Comparison of ENCODE assay signal across 8 mouse cellular contexts in genomic region chr8:4212809-4213209, GRCm38 (mm10). TPM values are rescaled to one million over a fixed set of nuclear protein-coding genes. Genes with fewer than 3 reads are reported as not detected.
A peak's percentile ranks its signal among the peaks of the same experiment; 100 is the strongest.
DNase-seq lines count a peak whose midpoint lies in the region; ATAC-seq and TF ChIP-seq lines count a peak whose summit lies in the region.

No protein-coding gene starts in this region.

- under 1% methylated on average over 25 of the region's 25 CpGs for WGBS in heart, embryonic 12.5 days
- WGBS in forebrain, embryonic 15.5 days, result 1% methylated on average over 25 of the region's 25 CpGs
- WGBS in liver, adult 2 months, result under 1% methylated on average over 25 of the region's 25 CpGs
- WGBS in neural tube, embryonic 12.5 days, result 2% methylated on average over 25 of the region's 25 CpGs

- H3K36me3 ChIP-seq in heart, embryonic 12.5 days, result no peaks in the 10 kb centered on the region
- H3K36me3 ChIP-seq in ES-E14 (ENCODE audit: control insufficient read depth, insufficient read depth, low read length, poor library complexity, severe bottlenecking), result no peaks in the 10 kb centered on the region
- H3K36me3 ChIP-seq in forebrain, embryonic 15.5 days, result peaks cover 26% of the 10 kb centered on the region
- H3K36me3 ChIP-seq in liver, adult 2 months (ENCODE audit: control insufficient read depth, insufficient read depth, low read length), result no peaks in the 10 kb centered on the region
- peaks cover 33% of the 10 kb centered on the region for H3K36me3 ChIP-seq in neural tube, embryonic 12.5 days

- TF ChIP-seq CTCF in liver, adult 2 months (IDR thresholded peaks at IDR 0.05; ENCODE audit: low read depth, low read length), result no peak

- H3K27me3 ChIP-seq in heart, embryonic 12.5 days (replicated peaks), result peaks cover 77% of the 10 kb centered on the region
- no peaks in the 10 kb centered on the region for H3K27me3 ChIP-seq in forebrain, embryonic 15.5 days
- peaks cover 11% of the 10 kb centered on the region for H3K27me3 ChIP-seq in liver, adult 2 months (ENCODE audit: control insufficient read depth, insufficient read depth, low read length)
- H3K27me3 ChIP-seq in neural tube, embryonic 12.5 days (replicated peaks), result peaks cover 12% of the 10 kb centered on the region

- H3K79me2 ChIP-seq in liver, adult 2 months (ENCODE audit: control insufficient read depth, insufficient read depth, low read length), result no peaks in the 10 kb centered on the region

- in situ Hi-C loops in ES-E14 (cut with MboI; ENCODE audit: low sequenced_read_pairs in 2 of 2, unreplicated experiment in 2 of 2), result no loop called here

- peak overlapping the region; percentile 80 for H3K4me2 ChIP-seq in heart, embryonic 12.5 days
- H3K4me2 ChIP-seq in forebrain, embryonic 15.5 days (replicated peaks), result peak overlapping the region; percentile 98
- peak overlapping the region; percentile 87 for H3K4me2 ChIP-seq in neural tube, embryonic 12.5 days (replicated peaks)

- peak overlapping the region; percentile 42 for H3K4me3 ChIP-seq in heart, embryonic 12.5 days
- H3K4me3 ChIP-seq in ES-E14 (ENCODE audit: insufficient read depth in 1 of 2, low read depth in 1 of 2, low read length in 2 of 2, poor library complexity in 1 of 2, severe bottlenecking in 1 of 2), result peak overlapping the region; percentile 59 to 64
- peak overlapping the region; percentile 46 for H3K4me3 ChIP-seq in forebrain, embryonic 15.5 days
- H3K4me3 ChIP-seq in liver, adult 2 months (ENCODE audit: insufficient read depth, low read depth, low read length), result peak overlapping the region; percentile 39; the same call in 1 of the 2 replicates
- H3K4me3 ChIP-seq in neural tube, embryonic 12.5 days, result peak overlapping the region; percentile 39

- no peak for TF ChIP-seq POLR2A in liver, adult 2 months (IDR thresholded peaks at IDR 0.05; ENCODE audit: extremely low read depth, insufficient read depth, low read length)

- peaks cover 5% of the 10 kb centered on the region; the same call in 1 of the 2 replicates for H3K9me3 ChIP-seq in heart, embryonic 12.5 days (replicated peaks)
- H3K9me3 ChIP-seq in ES-E14 (ENCODE audit: control insufficient read depth, insufficient read depth, low read depth, low read length), result 0 out of 2 replicates have a peak, but pooled peaks cover 1% of the 10 kb centered on the region
- H3K9me3 ChIP-seq in forebrain, embryonic 15.5 days, result no peaks in the 10 kb centered on the region
- no peaks in the 10 kb centered on the region for H3K9me3 ChIP-seq in neural tube, embryonic 12.5 days

- DNase-seq in heart, postnatal 4 days, result no peak
- DNase-seq in ES-E14 (ENCODE audit: low read depth, low spot score), result no peak
- no peak for DNase-seq in liver, adult 2 months (ENCODE audit: extremely low read depth, low read depth, low spot score)
- DNase-seq in cerebellum, adult 18-20 months, result no peak
- no peak for DNase-seq in thymus, adult 18-20 months

- peak overlapping the region; percentile 46; the same call in 1 of the 2 replicates for H3K9ac ChIP-seq in heart, embryonic 12.5 days
- H3K9ac ChIP-seq in ES-E14 (ENCODE audit: insufficient read depth, low read depth, low read length, poor library complexity, severe bottlenecking), result no peak overlapping the region
- peak overlapping the region; percentile 53 for H3K9ac ChIP-seq in forebrain, embryonic 15.5 days (replicated peaks)
- peak overlapping the region; percentile 42 for H3K9ac ChIP-seq in liver, adult 2 months (ENCODE audit: low read depth, low read length)
- H3K9ac ChIP-seq in neural tube, embryonic 12.5 days, result peak overlapping the region; percentile 56

- ATAC-seq in heart, embryonic 12.5 days (ENCODE audit: insufficient number of reproducible peaks, low FRiP score), result peak; percentile 24
- peak; percentile 0; the same call in 1 of the 2 replicates for ATAC-seq in forebrain, embryonic 15.5 days (replicated peaks)
- no peak for ATAC-seq in neural tube, embryonic 12.5 days (ENCODE audit: low FRiP score, low read depth)

- no peak overlapping the region for H3K27ac ChIP-seq in heart, embryonic 12.5 days (ENCODE audit: poor library complexity, severe bottlenecking)
- no peak overlapping the region for H3K27ac ChIP-seq in ES-E14 (ENCODE audit: insufficient read depth, low read depth, low read length, poor library complexity, severe bottlenecking)
- H3K27ac ChIP-seq in forebrain, embryonic 15.5 days (replicated peaks), result peak overlapping the region; percentile 44
- no peak overlapping the region for H3K27ac ChIP-seq in liver, adult 2 months (replicated peaks; ENCODE audit: insufficient read depth, low read depth, low read length)
- H3K27ac ChIP-seq in neural tube, embryonic 12.5 days, result no peak overlapping the region

- H3K4me1 ChIP-seq in heart, embryonic 12.5 days (replicated peaks), result peaks cover 37% of the 10 kb centered on the region
- H3K4me1 ChIP-seq in ES-E14 (ENCODE audit: control insufficient read depth in 2 of 2, insufficient read depth in 2 of 2, low read length in 2 of 2, poor library complexity in 1 of 2), result peaks cover 2 to 17% of the 10 kb centered on the region in 2 experiments; a peak in 3 of 4 replicates
- peaks cover 40% of the 10 kb centered on the region for H3K4me1 ChIP-seq in forebrain, embryonic 15.5 days
- peaks cover 11% of the 10 kb centered on the region for H3K4me1 ChIP-seq in liver, adult 2 months (ENCODE audit: control insufficient read depth, insufficient read depth, low read length)
- peaks cover 43% of the 10 kb centered on the region for H3K4me1 ChIP-seq in neural tube, embryonic 12.5 days

TF ChIP-seq in ES-E14, 5 proteins besides CTCF, POLR2A, EP300 and RAD21:
- no peak for TF ChIP-seq CHD2 (IDR thresholded peaks at IDR 0.05; ENCODE audit: low read depth, low read length)
- no peak for TF ChIP-seq MAFK (IDR thresholded peaks at IDR 0.05; ENCODE audit: insufficient read depth, low read depth, low read length)
- no peak for TF ChIP-seq ZNF384 (IDR thresholded peaks at IDR 0.05; ENCODE audit: low read depth, low read length)
- TF ChIP-seq ZC3H11A (IDR thresholded peaks at IDR 0.05; ENCODE audit: borderline replicate concordance, low read depth, low read length), result no peak
- TF ChIP-seq HCFC1 (IDR thresholded peaks at IDR 0.05; ENCODE audit: borderline replicate concordance, insufficient read depth, low read length), result no peak

RNA-seq across cellular contexts. Expression of gene Prr36, which starts 4.5 kb away (rescaled TPM):
- 0.18 and 0.24 TPM in 2 replicates for polyA plus RNA-seq in heart, embryonic 12.5 days (2016; fragmentation: Nextera tagmentation; extraction: Ambion mirVana)
- under 1 TPM; 0.05 to 0.07 TPM for total RNA-seq in heart, postnatal 4 days (2021)
- 0.54 and 1.2 TPM in 2 replicates for total RNA-seq in ES-E14 (2012; rRNA removed)
- polyA plus RNA-seq in forebrain, embryonic 15.5 days (2015; fragmentation: Nextera tagmentation; extraction: Ambion mirVana), result 40.5 and 52.5 TPM in 2 replicates
- 0.13 and 0.37 TPM in 2 replicates for total RNA-seq in liver, adult 2 months (2014; rRNA removed)
- polyA plus RNA-seq in liver, adult 2 months (2012; rRNA removed), result 0.24 and 0.34 TPM in 2 replicates
- 40.7 and 41.6 TPM in 2 replicates for polyA plus RNA-seq in neural tube, embryonic 12.5 days (2016; fragmentation: Nextera tagmentation; extraction: Ambion mirVana)

RNA-seq across cellular contexts. Expression of gene Lrrc8e, which starts 13.8 kb away (rescaled TPM):
- 0.28 TPM in 1 of 2 replicates, not detected in the other for polyA plus RNA-seq in heart, embryonic 12.5 days (2016; fragmentation: Nextera tagmentation; extraction: Ambion mirVana)
- under 1 TPM; 0.14 TPM for total RNA-seq in heart, postnatal 4 days (2021)
- 0.67 and 1.1 TPM in 2 replicates for total RNA-seq in ES-E14 (2012; rRNA removed)
- polyA plus RNA-seq in forebrain, embryonic 15.5 days (2015; fragmentation: Nextera tagmentation; extraction: Ambion mirVana), result not detected in 2 replicates
- 0.13 and 0.18 TPM in 2 replicates for total RNA-seq in liver, adult 2 months (2014; rRNA removed)
- polyA plus RNA-seq in liver, adult 2 months (2012; rRNA removed), result 0.06 and 0.24 TPM in 2 replicates
- polyA plus RNA-seq in neural tube, embryonic 12.5 days (2016; fragmentation: Nextera tagmentation; extraction: Ambion mirVana), result 0.05 and 0.08 TPM in 2 replicates

RNA-seq across cellular contexts. Expression of gene Map2k7, which starts 25.7 kb away (rescaled TPM):
- 28.7 and 32.2 TPM in 2 replicates for polyA plus RNA-seq in heart, embryonic 12.5 days (2016; fragmentation: Nextera tagmentation; extraction: Ambion mirVana)
- total RNA-seq in heart, postnatal 4 days (2021), result 10 to 100 TPM; 66.7 to 68.9 TPM
- total RNA-seq in ES-E14 (2012; rRNA removed), result 21.0 and 22.0 TPM in 2 replicates
- 26.3 and 27.5 TPM in 2 replicates for polyA plus RNA-seq in forebrain, embryonic 15.5 days (2015; fragmentation: Nextera tagmentation; extraction: Ambion mirVana)
- 9.5 and 12.4 TPM in 2 replicates for total RNA-seq in liver, adult 2 months (2014; rRNA removed)
- 23.3 and 26.1 TPM in 2 replicates for polyA plus RNA-seq in liver, adult 2 months (2012; rRNA removed)
- polyA plus RNA-seq in neural tube, embryonic 12.5 days (2016; fragmentation: Nextera tagmentation; extraction: Ambion mirVana), result 43.4 and 50.9 TPM in 2 replicates

RNA-seq across cellular contexts. Expression of gene Gm49320, which starts 25.9 kb away (rescaled TPM):
- polyA plus RNA-seq in heart, embryonic 12.5 days (2016; fragmentation: Nextera tagmentation; extraction: Ambion mirVana), result 0.58 TPM in 1 of 2 replicates, not detected in the other
- total RNA-seq in heart, postnatal 4 days (2021), result under 1 TPM; 0.24 to 0.52 TPM
- not detected in 2 replicates for total RNA-seq in ES-E14 (2012; rRNA removed)
- polyA plus RNA-seq in forebrain, embryonic 15.5 days (2015; fragmentation: Nextera tagmentation; extraction: Ambion mirVana), result 0.89 and 1.3 TPM in 2 replicates
- total RNA-seq in liver, adult 2 months (2014; rRNA removed), result 0.07 TPM in 1 of 2 replicates, not detected in the other
- polyA plus RNA-seq in liver, adult 2 months (2012; rRNA removed), result 0.17 and 2.3 TPM in 2 replicates
- polyA plus RNA-seq in neural tube, embryonic 12.5 days (2016; fragmentation: Nextera tagmentation; extraction: Ambion mirVana), result 1.2 and 1.5 TPM in 2 replicates

RNA-seq across cellular contexts. Expression of gene Tgfbr3l, which starts 35.2 kb away (rescaled TPM):
- polyA plus RNA-seq in heart, embryonic 12.5 days (2016; fragmentation: Nextera tagmentation; extraction: Ambion mirVana), result 3.1 and 4.6 TPM in 2 replicates
- 1 to 10 TPM; 4.0 to 5.5 TPM for total RNA-seq in heart, postnatal 4 days (2021)
- total RNA-seq in ES-E14 (2012; rRNA removed), result 1.1 and 1.6 TPM in 2 replicates
- polyA plus RNA-seq in forebrain, embryonic 15.5 days (2015; fragmentation: Nextera tagmentation; extraction: Ambion mirVana), result 3.1 and 3.4 TPM in 2 replicates
- total RNA-seq in liver, adult 2 months (2014; rRNA removed), result 3.2 and 4.2 TPM in 2 replicates
- polyA plus RNA-seq in liver, adult 2 months (2012; rRNA removed), result 18.2 and 35.1 TPM in 2 replicates
- polyA plus RNA-seq in neural tube, embryonic 12.5 days (2016; fragmentation: Nextera tagmentation; extraction: Ambion mirVana), result 5.4 and 8.1 TPM in 2 replicates

Comparison
In these comparisons a context has a peak if more than half of its experiments do, and no peak if none do; other contexts are left out.
1. RNA of gene Prr36, which starts 4.5 kb away (polyA plus RNA-seq): 40.7 to 41.6 TPM in neural tube, embryonic 12.5 days and 40.5 to 52.5 TPM in forebrain, embryonic 15.5 days; 0.24 to 0.34 TPM in liver, adult 2 months and 0.18 to 0.24 TPM in heart, embryonic 12.5 days; every median in the first group is over 10 times any median in the second.
2. Peak in every context shown above with its lines, with median percentiles within 50 percentile points of each other: H3K4me2 ChIP-seq and H3K4me3 ChIP-seq.